Mouse (Mus musculus): Measurements from ENCODE around the gene Ubtd1. TPM values are rescaled to one million over a fixed set of nuclear protein-coding genes. Genes with fewer than 3 reads are reported as not detected.

Gene Ubtd1
- polyA plus RNA-seq, 1 experiment from 2014 or later: 9.2 TPM

DNA sequence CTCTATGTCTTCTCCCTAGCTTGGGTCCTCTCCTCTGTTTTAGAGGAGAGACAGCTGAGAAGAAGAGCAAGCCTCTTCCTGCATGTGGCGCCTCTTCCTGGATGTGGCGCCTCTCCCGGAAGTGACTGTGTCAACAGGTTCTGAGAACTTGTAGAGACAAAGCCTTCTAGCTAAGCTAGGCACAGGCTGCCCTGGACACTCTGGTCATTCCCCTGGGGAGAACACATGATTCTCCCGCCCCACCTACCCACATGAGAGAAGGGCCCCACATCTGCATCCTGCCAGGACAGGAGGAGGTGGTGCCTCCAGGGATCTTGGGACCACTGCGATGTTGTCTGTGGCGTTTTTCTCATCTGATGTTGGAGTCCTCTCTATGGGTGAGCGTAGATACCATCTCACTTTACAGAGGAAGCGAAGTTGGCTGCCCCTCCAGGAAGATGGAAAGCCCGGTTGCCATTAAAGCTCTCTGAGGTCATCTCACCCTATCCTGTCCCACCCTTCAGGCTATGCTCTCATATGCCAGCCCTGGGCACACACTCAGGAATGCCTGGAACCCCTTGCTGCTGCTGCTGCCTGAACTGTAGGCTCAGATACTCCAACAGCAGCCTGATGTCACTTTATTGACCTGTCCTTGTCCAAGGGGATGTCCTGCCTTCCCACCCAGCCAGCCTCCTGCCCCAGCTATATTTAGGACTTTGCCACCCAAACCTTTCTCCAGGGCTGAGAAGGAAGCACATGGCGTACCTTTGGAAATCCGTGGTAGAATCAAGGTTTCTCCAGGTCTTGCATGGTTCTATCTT, 87.1 kb downstream of the Ubtd1 start:
- 83% methylated on average over 11 of the region's 11 CpGs for WGBS
- H3K4me2 ChIP-seq (replicated peaks): no peak overlapping the region

DNA sequence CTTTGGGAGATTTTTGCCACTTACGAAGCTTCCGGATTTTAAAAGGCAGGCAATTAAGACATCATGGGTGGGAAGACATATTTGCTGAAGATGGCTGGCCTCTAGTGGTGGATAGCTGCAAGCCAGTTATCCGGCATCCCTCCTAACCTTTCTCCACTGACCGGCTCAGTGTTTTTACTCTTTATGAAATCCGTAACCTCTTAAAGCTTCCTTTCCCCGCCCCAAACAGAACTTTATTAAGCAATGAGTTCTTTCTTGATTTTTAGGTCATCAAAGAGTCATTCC, 87.6 kb downstream of the Ubtd1 start:
- Histone ChIP-seq H3K27me3 (ENCODE audit: control insufficient read depth, insufficient read depth, low read length) (no peaks in the 10 kb centered on the region), H3K9me3 (ENCODE audit: control insufficient read depth, low read length) (no peaks in the 10 kb centered on the region), H3K4me2 (replicated peaks) (no peak overlapping the region), H3K27ac (no peak overlapping the region), H3K36me3 (replicated peaks; ENCODE audit: control insufficient read depth, insufficient read depth) (peaks cover 8% of the 10 kb centered on the region; the same call in 1 of the 2 replicates), H3K4me3 (replicated peaks; ENCODE audit: low read length) (no peak overlapping the region), H3K4me1 (replicated peaks; ENCODE audit: control insufficient read depth, insufficient read depth, low read length) (no peaks in the 10 kb centered on the region), H3K9ac (no peak overlapping the region)
- peak; percentile 41 for DNase-seq (ENCODE audit: low spot score)
- 59% methylated on average over 6 of the region's 6 CpGs for WGBS
- no peak for ATAC-seq (ENCODE audit: low FRiP score)

More for the DNA sequence above, 87.1 kb downstream of the Ubtd1 start:
- DNase-seq (ENCODE audit: low spot score): no peak
- H3K4me3 ChIP-seq (replicated peaks; ENCODE audit: low read length): no peak overlapping the region
- no peaks in the 10 kb centered on the region for H3K4me1 ChIP-seq (replicated peaks; ENCODE audit: control insufficient read depth, insufficient read depth, low read length)
- H3K9ac ChIP-seq: no peak overlapping the region
- no peaks in the 10 kb centered on the region for H3K9me3 ChIP-seq (ENCODE audit: control insufficient read depth, low read length)
- H3K36me3 ChIP-seq (replicated peaks; ENCODE audit: control insufficient read depth, insufficient read depth): 0 out of 2 replicates have a peak, but pooled peaks cover 2% of the 10 kb centered on the region
- H3K27ac ChIP-seq: no peak overlapping the region
- H3K27me3 ChIP-seq (ENCODE audit: control insufficient read depth, insufficient read depth, low read length): no peaks in the 10 kb centered on the region
- ATAC-seq (ENCODE audit: low FRiP score): no peak

DNA sequence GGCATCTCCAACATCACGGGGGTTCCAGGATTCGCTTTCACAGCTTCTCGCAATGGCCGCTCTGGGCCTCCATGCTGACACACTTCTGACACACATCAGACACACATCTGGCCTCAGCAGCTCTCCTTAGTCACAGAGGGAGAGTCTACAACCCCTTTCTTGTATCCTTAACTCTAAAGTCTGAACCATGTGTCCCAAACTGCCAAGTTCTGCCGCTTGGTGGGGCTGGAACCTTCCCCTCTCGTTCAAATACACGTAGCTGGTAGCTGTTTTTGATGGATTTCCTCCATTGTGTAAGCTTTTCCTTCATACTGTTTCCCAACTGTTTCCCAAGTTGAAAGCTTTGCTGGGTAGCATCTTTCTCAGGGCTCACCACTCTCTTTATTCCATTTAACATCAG, 89.7 kb downstream of the Ubtd1 start:
- Histone ChIP-seq H3K27ac (no peak overlapping the region), H3K4me2 (replicated peaks) (no peak overlapping the region)
- ATAC-seq (ENCODE audit: low FRiP score): no peak

DNA sequence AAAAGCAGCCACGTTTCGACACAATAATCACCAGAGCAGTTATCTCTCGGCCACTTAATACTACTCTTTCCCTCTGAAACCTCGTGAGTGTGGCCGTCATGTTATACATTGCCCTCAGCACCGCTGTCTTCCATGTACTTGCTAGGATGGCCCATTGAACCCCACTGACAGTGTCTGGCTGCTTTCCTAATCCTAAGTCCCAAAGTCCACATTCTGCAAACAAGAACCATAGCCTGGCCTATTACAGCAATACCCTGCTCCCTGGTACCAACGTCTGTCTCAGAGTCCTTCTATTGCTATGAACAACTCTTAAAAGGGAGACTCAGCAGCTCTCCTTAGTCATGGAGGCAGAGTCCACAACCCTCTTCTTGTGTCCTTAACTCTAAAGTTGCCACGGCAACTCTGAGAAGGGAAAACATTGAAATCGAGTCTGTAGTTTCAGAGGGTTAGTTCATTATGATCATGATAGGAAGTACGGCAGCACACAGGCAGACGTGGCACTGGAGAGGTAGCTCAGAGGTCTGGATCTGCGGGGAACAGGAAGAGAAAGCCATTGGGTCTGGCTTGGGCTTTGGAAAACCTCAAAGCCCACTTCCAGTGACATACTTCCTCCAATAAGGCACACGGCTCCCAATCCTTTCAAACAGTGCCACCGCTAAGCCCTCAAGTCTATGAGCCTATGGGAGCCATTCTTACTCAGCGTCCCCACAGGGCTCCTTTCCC, 90.5 kb downstream of the Ubtd1 start:
- H3K4me2 ChIP-seq (replicated peaks): no peak overlapping the region
- DNase-seq (ENCODE audit: low spot score) (no peak), ATAC-seq (ENCODE audit: low FRiP score) (no peak)
- H3K4me1 ChIP-seq (replicated peaks; ENCODE audit: control insufficient read depth, insufficient read depth, low read length): no peaks in the 10 kb centered on the region
- peaks cover 37% of the 10 kb centered on the region for H3K36me3 ChIP-seq (replicated peaks; ENCODE audit: control insufficient read depth, insufficient read depth)
- H3K9me3 ChIP-seq (ENCODE audit: control insufficient read depth, low read length): no peaks in the 10 kb centered on the region
- H3K9ac ChIP-seq: no peak overlapping the region
- no peak overlapping the region for H3K4me3 ChIP-seq (replicated peaks; ENCODE audit: low read length)
- H3K27me3 ChIP-seq (ENCODE audit: control insufficient read depth, insufficient read depth, low read length): no peaks in the 10 kb centered on the region
- no peak overlapping the region for H3K27ac ChIP-seq
- 83% methylated on average over 15 of the region's 15 CpGs for WGBS

More for the DNA sequence above, 89.7 kb downstream of the Ubtd1 start:
- Histone ChIP-seq H3K9ac (no peak overlapping the region), H3K9me3 (ENCODE audit: control insufficient read depth, low read length) (no peaks in the 10 kb centered on the region), H3K27me3 (ENCODE audit: control insufficient read depth, insufficient read depth, low read length) (no peaks in the 10 kb centered on the region), H3K4me3 (replicated peaks; ENCODE audit: low read length) (no peak overlapping the region), H3K4me1 (replicated peaks; ENCODE audit: control insufficient read depth, insufficient read depth, low read length) (no peaks in the 10 kb centered on the region), H3K36me3 (replicated peaks; ENCODE audit: control insufficient read depth, insufficient read depth) (peaks cover 28% of the 10 kb centered on the region)
- WGBS: 76% methylated on average over 7 of the region's 7 CpGs
- no peak for DNase-seq (ENCODE audit: low spot score)

- ATAC-seq (ENCODE audit: low FRiP score) (no peak), DNase-seq (ENCODE audit: low spot score) (no peak)
- H3K4me3 ChIP-seq (replicated peaks; ENCODE audit: low read length): no peak overlapping the region
- H3K27me3 ChIP-seq (ENCODE audit: control insufficient read depth, insufficient read depth, low read length): no peaks in the 10 kb centered on the region
- H3K36me3 ChIP-seq (replicated peaks; ENCODE audit: control insufficient read depth, insufficient read depth): peaks cover 40% of the 10 kb centered on the region
- WGBS: 88% methylated on average over 7 of the region's 7 CpGs
- no peaks in the 10 kb centered on the region for H3K9me3 ChIP-seq (ENCODE audit: control insufficient read depth, low read length)
- H3K27ac ChIP-seq: no peak overlapping the region
- no peaks in the 10 kb centered on the region for H3K4me1 ChIP-seq (replicated peaks; ENCODE audit: control insufficient read depth, insufficient read depth, low read length)
- no peak overlapping the region for H3K4me2 ChIP-seq (replicated peaks)
- H3K9ac ChIP-seq: no peak overlapping the region
Observed at GRCm38 (mm10) chr19:42072802-42073201, 91.2 kb downstream of the Ubtd1 start.

- Histone ChIP-seq H3K27ac (no peak overlapping the region), H3K36me3 (replicated peaks; ENCODE audit: control insufficient read depth, insufficient read depth) (peaks cover 48% of the 10 kb centered on the region), H3K4me3 (replicated peaks; ENCODE audit: low read length) (no peak overlapping the region), H3K4me2 (replicated peaks) (no peak overlapping the region), H3K9ac (no peak overlapping the region), H3K9me3 (ENCODE audit: control insufficient read depth, low read length) (no peaks in the 10 kb centered on the region), H3K27me3 (ENCODE audit: control insufficient read depth, insufficient read depth, low read length) (no peaks in the 10 kb centered on the region), H3K4me1 (replicated peaks; ENCODE audit: control insufficient read depth, insufficient read depth, low read length) (no peaks in the 10 kb centered on the region)
- ATAC-seq (ENCODE audit: low FRiP score): no peak
- DNase-seq (ENCODE audit: low spot score): no peak
- 85% methylated on average over 2 of the region's 2 CpGs for WGBS
Observed at GRCm38 (mm10) chr19:42075051-42075450, 93.5 kb downstream of the Ubtd1 start.

DNA sequence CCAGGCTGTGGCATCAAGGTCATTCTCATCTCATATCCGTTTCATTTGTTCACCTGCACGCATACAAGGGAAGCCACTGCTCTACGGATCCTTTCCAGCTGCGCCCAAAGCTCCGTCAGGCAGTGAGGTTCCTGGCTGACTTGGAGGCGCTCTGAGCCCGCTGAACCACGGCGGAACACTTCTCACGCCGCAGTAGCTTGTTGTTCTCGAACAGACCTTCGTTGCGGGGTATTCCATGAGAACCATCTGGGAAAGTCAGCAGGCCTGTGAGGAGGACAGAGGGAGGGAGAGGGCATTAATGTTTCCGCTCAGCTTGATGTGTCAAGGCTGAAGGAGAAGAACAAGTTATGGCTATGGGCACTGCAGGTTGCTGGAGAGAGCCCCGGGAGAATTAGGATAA, 94.4 kb downstream of the Ubtd1 start:
- Histone ChIP-seq H3K4me3 (replicated peaks; ENCODE audit: low read length) (no peak overlapping the region), H3K9ac (no peak overlapping the region), H3K4me1 (replicated peaks; ENCODE audit: control insufficient read depth, insufficient read depth, low read length) (no peaks in the 10 kb centered on the region), H3K9me3 (ENCODE audit: control insufficient read depth, low read length) (no peaks in the 10 kb centered on the region), H3K27ac (no peak overlapping the region), H3K27me3 (ENCODE audit: control insufficient read depth, insufficient read depth, low read length) (no peaks in the 10 kb centered on the region), H3K4me2 (replicated peaks) (no peak overlapping the region), H3K36me3 (replicated peaks; ENCODE audit: control insufficient read depth, insufficient read depth) (peaks cover 48% of the 10 kb centered on the region)
- DNase-seq (ENCODE audit: low spot score) (no peak), ATAC-seq (ENCODE audit: low FRiP score) (no peak)
- 88% methylated on average over 16 of the region's 16 CpGs for WGBS

DNA sequence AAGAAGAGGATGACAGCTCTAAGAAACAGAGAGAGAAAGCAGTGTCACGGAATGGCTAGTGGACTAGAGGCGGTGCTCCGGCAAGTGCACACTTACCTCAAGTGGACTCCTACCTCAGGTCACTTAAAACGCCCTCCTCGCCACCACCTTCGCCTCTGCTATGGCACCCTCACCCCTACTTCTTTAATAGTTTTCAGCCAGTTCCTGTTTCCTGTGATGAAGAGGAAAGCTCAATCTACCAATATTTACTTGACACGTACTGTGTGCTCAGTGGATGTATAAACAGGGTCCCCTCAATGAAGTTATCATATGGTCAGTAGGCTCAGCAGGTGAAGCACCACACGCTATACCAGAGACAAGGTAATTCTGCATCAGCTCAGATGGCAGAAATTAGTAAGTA, 97.0 kb downstream of the Ubtd1 start:
- Histone ChIP-seq H3K27me3 (ENCODE audit: control insufficient read depth, insufficient read depth, low read length) (no peaks in the 10 kb centered on the region), H3K27ac (no peak overlapping the region), H3K4me3 (replicated peaks; ENCODE audit: low read length) (no peak overlapping the region), H3K9me3 (ENCODE audit: control insufficient read depth, low read length) (no peaks in the 10 kb centered on the region), H3K4me2 (replicated peaks) (no peak overlapping the region), H3K4me1 (replicated peaks; ENCODE audit: control insufficient read depth, insufficient read depth, low read length) (no peaks in the 10 kb centered on the region), H3K36me3 (replicated peaks; ENCODE audit: control insufficient read depth, insufficient read depth) (peaks cover 46% of the 10 kb centered on the region), H3K9ac (no peak overlapping the region)
- ATAC-seq (ENCODE audit: low FRiP score) (no peak), DNase-seq (ENCODE audit: low spot score) (no peak)
- WGBS: 92% methylated on average over 8 of the region's 8 CpGs

DNA sequence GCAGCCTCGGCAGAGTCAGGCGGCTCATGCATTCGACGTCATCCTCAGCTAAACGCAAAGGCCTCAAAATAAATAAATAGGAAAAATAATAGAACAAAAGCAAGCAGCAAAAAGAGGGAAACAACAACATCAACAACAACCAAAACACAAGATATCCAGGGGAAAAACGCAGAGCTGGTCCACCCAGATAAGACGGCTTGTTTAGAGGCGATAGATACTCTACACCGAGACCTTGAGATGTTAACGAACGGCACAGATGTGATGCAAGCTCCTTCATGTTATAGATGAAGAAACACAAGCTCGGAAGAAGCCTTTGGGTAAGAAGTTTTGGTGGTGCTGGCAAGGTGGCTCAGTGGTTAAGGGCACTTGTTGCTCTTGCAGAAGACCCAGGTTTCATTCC, 97.4 kb downstream of the Ubtd1 start:
- no peak overlapping the region for H3K9ac ChIP-seq
- no peaks in the 10 kb centered on the region for H3K4me1 ChIP-seq (replicated peaks; ENCODE audit: control insufficient read depth, insufficient read depth, low read length)
- no peaks in the 10 kb centered on the region for H3K27me3 ChIP-seq (ENCODE audit: control insufficient read depth, insufficient read depth, low read length)
- no peak overlapping the region for H3K27ac ChIP-seq
- peaks cover 42% of the 10 kb centered on the region for H3K36me3 ChIP-seq (replicated peaks; ENCODE audit: control insufficient read depth, insufficient read depth)
- H3K4me3 ChIP-seq (replicated peaks; ENCODE audit: low read length): no peak overlapping the region
- ATAC-seq (ENCODE audit: low FRiP score): no peak
- DNase-seq (ENCODE audit: low spot score): no peak
- 98% methylated on average over 12 of the region's 12 CpGs for WGBS
- H3K4me2 ChIP-seq (replicated peaks): no peak overlapping the region
- H3K9me3 ChIP-seq (ENCODE audit: control insufficient read depth, low read length): no peaks in the 10 kb centered on the region
